Mouse (Mus musculus) splenic B cell, adult 2 months (primary cell): ENCODE results near the gene Ssc4d.

Source experiments
- DNase-seq: peaks from one replicate; pipeline ENCODE4 v3.0.0-alpha.2; 2011; ENCODE audit warnings: low read depth, low spot score
- H3K27me3 ChIP-seq: 2 replicates; pipeline ENCODE4 v1.6.1; 2012; ENCODE audit warnings: mild to moderate bottlenecking, low read length, moderate library complexity, mixed read lengths; ENCODE audit not compliant: control insufficient read depth, poor library complexity, insufficient read depth, severe bottlenecking
- H3K36me3 ChIP-seq: 2 replicates; pipeline ENCODE4 v1.6.1; 2012; ENCODE audit warnings: mild to moderate bottlenecking, low read length, moderate library complexity, mixed read lengths; ENCODE audit not compliant: control insufficient read depth, poor library complexity, insufficient read depth, severe bottlenecking

Ssc4d gene

GRCm38 (mm10) chr5:135914156-135914555 is 60.2 kb downstream of the Ssc4d start:
- Histone ChIP-seq H3K27me3 (no peaks in the 10 kb centered on the region), H3K36me3 (peaks cover 12% of the 10 kb centered on the region)
- no peak for DNase-seq

DNA sequence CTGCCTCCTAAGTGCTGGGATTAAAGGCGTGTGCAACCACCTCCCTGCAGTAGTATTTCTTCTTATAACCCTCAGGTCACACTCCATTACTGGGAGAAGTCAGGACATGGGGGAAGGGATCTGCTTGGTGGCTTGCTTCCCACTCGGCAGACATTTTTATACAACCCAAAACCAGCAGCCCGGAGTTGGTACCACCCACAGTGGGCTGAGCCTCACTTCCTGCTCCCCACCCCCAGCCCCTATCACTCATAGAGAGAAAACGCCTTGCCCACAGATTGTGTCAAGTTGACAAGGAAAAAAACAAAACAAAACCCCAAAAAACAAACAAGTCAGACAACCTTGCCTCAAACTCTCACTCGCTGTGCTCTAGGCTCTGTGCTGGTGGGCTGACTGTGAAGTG is 61.1 kb downstream of the Ssc4d start:
- no peaks in the 10 kb centered on the region for H3K27me3 ChIP-seq
- peaks cover 13% of the 10 kb centered on the region for H3K36me3 ChIP-seq
- no peak for DNase-seq

- no peak for DNase-seq
- H3K36me3 ChIP-seq, result peaks cover 13% of the 10 kb centered on the region
- no peaks in the 10 kb centered on the region for H3K27me3 ChIP-seq
Measured at GRCm38 (mm10) chr5:135911633-135912220, 62.6 kb downstream of the Ssc4d start.

GRCm38 (mm10) chr5:135910813-135911212 is 63.5 kb downstream of the Ssc4d start:
- Histone ChIP-seq H3K36me3 (peaks cover 13% of the 10 kb centered on the region), H3K27me3 (no peaks in the 10 kb centered on the region)
- no peak for DNase-seq
